Mouse (Mus musculus): ENCODE measurements around the gene Ripor3. TPM values are rescaled to one million over a fixed set of nuclear protein-coding genes. Genes with fewer than 3 reads are reported as not detected.
A peak's percentile ranks its signal among the peaks of the same experiment; 100 is the strongest.

Ripor3 gene
- total RNA-seq, 2 experiments from 2014 or later = 0.52 to 0.64 TPM

GRCm38 (mm10) chr2:167939632-167940399 lies 70.6 kb downstream of the Ripor3 start:
- DNase-seq = no peak
- intact Hi-C loops (cut with DNase I) = no loop called here

GRCm38 (mm10) chr2:167939204-167939603 lies 71.2 kb downstream of the Ripor3 start:
- no peak for DNase-seq
- intact Hi-C loops (cut with DNase I) = no loop called here

DNA sequence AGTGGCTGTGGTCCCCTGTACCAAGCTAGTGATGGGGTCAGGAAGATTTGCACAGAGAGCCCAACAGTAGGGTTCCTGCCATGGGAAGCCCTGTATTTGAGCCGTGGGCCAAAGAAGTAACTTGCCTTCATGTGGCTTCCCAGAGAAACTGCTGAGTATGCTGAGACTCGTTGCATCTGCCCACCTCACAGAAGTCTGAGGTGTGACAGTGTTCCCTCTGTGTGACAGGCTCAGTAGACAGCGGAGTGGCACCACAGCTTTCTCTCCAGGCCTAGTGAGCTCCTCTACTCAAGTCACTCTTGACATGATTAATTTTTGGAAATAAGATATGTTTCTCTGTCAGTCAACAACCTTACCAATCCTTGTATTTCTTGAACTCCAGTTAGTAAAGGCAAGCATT lies 71.6 kb downstream of the Ripor3 start:
- DNase-seq = no peak
- intact Hi-C loops (cut with DNase I) = no loop called here

GRCm38 (mm10) chr2:167935956-167936355 lies 74.5 kb downstream of the Ripor3 start:
- DNase-seq = no peak

GRCm38 (mm10) chr2:167933397-167933796 lies 77.0 kb downstream of the Ripor3 start:
- intact Hi-C loops (cut with DNase I) = no loop called here
- DNase-seq = no peak

More at GRCm38 (mm10) chr2:167935956-167936355, 74.5 kb downstream of the Ripor3 start:
- intact Hi-C loops (cut with DNase I) = no loop called here

DNA sequence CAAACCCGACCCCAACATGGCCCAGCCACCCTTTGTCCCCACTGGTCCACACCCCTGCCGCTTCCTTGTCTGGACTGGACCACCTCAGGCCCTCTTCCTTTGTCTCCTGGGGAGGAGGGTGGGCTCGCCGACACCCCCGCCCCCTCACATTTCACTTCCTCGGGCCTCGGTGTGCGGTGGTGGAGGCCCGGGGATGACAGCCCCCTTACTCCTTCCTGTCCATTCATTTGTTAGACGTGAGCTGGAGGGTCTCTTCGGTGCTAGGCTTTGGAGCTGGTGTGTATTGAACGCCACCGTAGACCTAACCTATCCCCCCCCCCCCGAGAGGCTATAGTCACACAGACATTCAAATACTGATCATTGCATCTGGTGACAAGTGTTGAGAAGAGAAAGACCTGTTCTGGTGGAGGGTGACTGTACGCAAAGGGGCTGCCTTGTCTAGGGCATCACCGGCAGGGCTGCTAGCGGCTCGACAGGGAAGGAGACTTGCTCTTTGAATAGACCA lies 77.6 kb downstream of the Ripor3 start:
- DNase-seq = no peak

GRCm38 (mm10) chr2:167931985-167932726 lies 78.3 kb downstream of the Ripor3 start, which contains the start of gene Ptpn1:
Gene Ptpn1, plus strand, starts transcription at chr2:167932057.
- peak; percentile 98 for DNase-seq
- intact Hi-C loops (cut with DNase I) = no loop called here

More for the DNA sequence above, 77.6 kb downstream of the Ripor3 start:
- intact Hi-C loops (cut with DNase I) = no loop called here

DNA sequence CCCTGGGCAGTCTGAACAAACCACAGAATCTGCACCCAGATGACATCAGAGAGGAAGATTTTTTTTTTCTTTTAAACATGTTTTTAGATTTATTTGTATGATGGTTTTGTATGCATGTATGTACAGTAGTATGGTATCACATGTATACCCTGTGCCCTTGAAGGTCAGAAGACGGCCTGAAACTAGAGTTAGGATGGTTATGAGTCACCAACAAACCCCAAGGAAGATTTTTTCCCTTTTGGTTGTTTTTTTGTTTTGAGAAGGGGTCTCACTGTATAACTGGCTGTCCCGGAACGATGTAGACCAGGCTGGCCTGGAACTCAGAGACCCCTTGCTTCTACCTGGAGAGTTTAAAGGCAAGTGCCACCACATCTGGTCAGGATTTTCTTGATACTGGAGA lies 79.4 kb downstream of the Ripor3 start:
- intact Hi-C loops (cut with DNase I) = no loop called here
- DNase-seq = no peak

Other genes with a start within 250 kb of the Ripor3 start
- 10 to 100 TPM; 66.8 to 68.7 TPM for gene Ptpn1, start 78.6 kb downstream of the Ripor3 start, total RNA-seq (2021)
- 1 to 10 TPM; 4.3 to 4.9 TPM for gene Pard6b, start 70.4 kb upstream of the Ripor3 start, total RNA-seq (2021)
- 100 to 1,000 TPM; 146 to 147 TPM for gene Adnp, start 196.5 kb upstream of the Ripor3 start, total RNA-seq (2021)
- 10 to 100 TPM; 28.5 to 33.7 TPM for gene Gm20716, start 219.7 kb upstream of the Ripor3 start, total RNA-seq (2021)
- 10 to 100 TPM; 29.7 to 41.5 TPM for gene Dpm1, start 220.0 kb upstream of the Ripor3 start, total RNA-seq (2021)
- gene Mocs3, start 220.0 kb upstream of the Ripor3 start, total RNA-seq (2021) = 10 to 100 TPM; 15.5 to 17.7 TPM

All from left cerebral cortex, postnatal 4 days (tissue).